Mouse (Mus musculus) yolk sac, embryonic 10.5 days (tissue): ENCODE results near the gene Agtpbp1.
A peak's percentile ranks its signal among the peaks of the same experiment; 100 is the strongest.
"Not testable (repeated sequence)": the region's sequence is repeated elsewhere in the genome, so short reads cannot be mapped to it uniquely, and the experiment has no call there.

Experiments used
- DNase-seq: peaks from one replicate; pipeline ENCODE4 v3.0.0-alpha.2; 2017; ENCODE audit warnings: low spot score

Agtpbp1 gene

GRCm38 (mm10) chr13:59481484-59481855 is 103.6 kb downstream of the Agtpbp1 start:
- no peak for DNase-seq

GRCm38 (mm10) chr13:59480599-59481483 is 104.2 kb downstream of the Agtpbp1 start:
- no peak for DNase-seq

GRCm38 (mm10) chr13:59477928-59478327 is 107.1 kb downstream of the Agtpbp1 start:
- DNase-seq = not testable (repeated sequence)

GRCm38 (mm10) chr13:59477451-59477850 is 107.6 kb downstream of the Agtpbp1 start:
- DNase-seq = no peak

GRCm38 (mm10) chr13:59474973-59475372 is 110.1 kb downstream of the Agtpbp1 start:
- DNase-seq = no peak

GRCm38 (mm10) chr13:59473341-59473740 is 111.7 kb downstream of the Agtpbp1 start:
- no peak for DNase-seq

- no peak for DNase-seq
Observed at GRCm38 (mm10) chr13:59472222-59472621, 112.8 kb downstream of the Agtpbp1 start.

GRCm38 (mm10) chr13:59469701-59470100 is 115.3 kb downstream of the Agtpbp1 start:
- no peak for DNase-seq

- no peak for DNase-seq
Observed at GRCm38 (mm10) chr13:59468181-59468802, 116.7 kb downstream of the Agtpbp1 start.

- DNase-seq = no peak
Observed at GRCm38 (mm10) chr13:59467591-59467990, 117.4 kb downstream of the Agtpbp1 start.

GRCm38 (mm10) chr13:59460958-59461357 is 124.1 kb downstream of the Agtpbp1 start:
- DNase-seq = no peak

GRCm38 (mm10) chr13:59456203-59456602 is 128.8 kb downstream of the Agtpbp1 start:
- DNase-seq = no peak

- no peak for DNase-seq
Observed at GRCm38 (mm10) chr13:59454001-59454785, 130.8 kb downstream of the Agtpbp1 start.

GRCm38 (mm10) chr13:59453582-59453981 is 131.4 kb downstream of the Agtpbp1 start:
- no peak for DNase-seq

- DNase-seq = peak; percentile 74
Observed at GRCm38 (mm10) chr13:59453045-59453444, 132.0 kb downstream of the Agtpbp1 start.

GRCm38 (mm10) chr13:59450840-59451239 is 134.2 kb downstream of the Agtpbp1 start:
- no peak for DNase-seq

GRCm38 (mm10) chr13:59447130-59447529 is 137.9 kb downstream of the Agtpbp1 start:
- DNase-seq = no peak

- DNase-seq = no peak
Observed at GRCm38 (mm10) chr13:59445179-59445578, 139.8 kb downstream of the Agtpbp1 start.

GRCm38 (mm10) chr13:59444371-59444770 is 140.7 kb downstream of the Agtpbp1 start:
- DNase-seq = no peak

- DNase-seq = no peak
Observed at GRCm38 (mm10) chr13:59439683-59440082, 145.3 kb downstream of the Agtpbp1 start.

- DNase-seq = no peak
Observed at GRCm38 (mm10) chr13:59434554-59434953, 150.5 kb downstream of the Agtpbp1 start.

- DNase-seq = no peak
Observed at GRCm38 (mm10) chr13:59431124-59431864, 153.7 kb downstream of the Agtpbp1 start.
